Mouse (Mus musculus): ENCODE measurements around the gene Gopc.

Gene Gopc

DNA sequence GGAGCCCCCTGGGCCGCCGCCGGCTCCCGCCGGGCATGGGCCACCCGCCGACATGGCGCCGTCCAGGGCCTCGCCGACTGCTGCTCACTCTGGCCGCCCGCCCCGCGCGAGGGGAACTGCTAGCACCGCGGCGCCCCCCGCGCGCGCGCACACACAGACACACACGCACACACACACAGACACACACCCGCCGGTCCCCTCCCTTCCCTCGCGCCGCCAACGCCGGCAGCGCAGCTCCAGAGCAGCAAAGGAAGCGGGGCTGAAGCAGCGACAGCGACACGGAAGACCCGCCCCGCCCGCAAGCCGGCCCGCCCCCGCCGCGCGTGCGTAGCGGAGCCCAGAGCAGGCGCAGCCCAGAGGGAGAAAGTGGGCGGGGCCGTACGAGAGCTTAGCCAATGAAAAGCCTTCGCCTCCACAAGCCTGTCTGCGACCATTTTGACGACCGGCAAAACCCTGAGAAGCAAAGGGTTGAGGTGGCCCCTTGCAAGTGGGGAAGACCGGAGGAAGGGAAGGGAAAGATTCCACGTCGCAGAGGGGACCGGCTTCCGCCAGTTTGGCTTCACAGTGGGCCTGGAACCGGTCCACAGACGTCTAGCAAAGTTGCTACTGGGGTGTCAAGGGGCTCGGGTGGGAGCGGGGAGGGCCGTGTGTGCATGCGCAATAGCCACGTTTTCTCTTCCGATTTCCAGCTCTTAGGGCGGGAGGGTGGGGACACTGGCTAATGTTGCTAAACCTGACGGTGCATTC, at the start of gene Gopc:
Gene Gopc (minus strand): TSS at position 280 of the 747 bp plus-strand sequence.
- DNase-seq (ENCODE audit: low read depth in 1 of 2, low spot score in 2 of 2) = peak; percentile 92 to 96

DNA sequence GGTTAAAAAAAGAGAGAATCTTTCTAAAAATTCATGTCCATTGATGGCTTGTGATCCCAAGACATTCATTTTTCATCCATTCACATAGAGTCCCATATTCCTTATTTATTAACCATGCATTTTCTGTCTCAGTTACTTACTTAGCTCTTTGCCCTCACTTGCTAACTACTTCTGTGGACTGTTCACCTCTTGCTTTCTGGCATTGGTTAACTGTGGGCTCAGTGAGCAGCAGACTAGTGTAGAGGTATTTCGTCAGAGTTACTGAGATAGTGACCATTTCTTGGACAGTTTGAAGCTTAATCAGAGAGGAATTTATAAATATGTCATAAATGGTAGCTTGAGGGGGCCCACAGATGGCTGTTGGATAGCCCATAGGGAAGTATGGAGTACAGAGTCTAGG, 49.0 kb upstream of the Gopc start:
- no peak for DNase-seq (ENCODE audit: low read depth in 1 of 2, low spot score in 2 of 2)

DNA sequence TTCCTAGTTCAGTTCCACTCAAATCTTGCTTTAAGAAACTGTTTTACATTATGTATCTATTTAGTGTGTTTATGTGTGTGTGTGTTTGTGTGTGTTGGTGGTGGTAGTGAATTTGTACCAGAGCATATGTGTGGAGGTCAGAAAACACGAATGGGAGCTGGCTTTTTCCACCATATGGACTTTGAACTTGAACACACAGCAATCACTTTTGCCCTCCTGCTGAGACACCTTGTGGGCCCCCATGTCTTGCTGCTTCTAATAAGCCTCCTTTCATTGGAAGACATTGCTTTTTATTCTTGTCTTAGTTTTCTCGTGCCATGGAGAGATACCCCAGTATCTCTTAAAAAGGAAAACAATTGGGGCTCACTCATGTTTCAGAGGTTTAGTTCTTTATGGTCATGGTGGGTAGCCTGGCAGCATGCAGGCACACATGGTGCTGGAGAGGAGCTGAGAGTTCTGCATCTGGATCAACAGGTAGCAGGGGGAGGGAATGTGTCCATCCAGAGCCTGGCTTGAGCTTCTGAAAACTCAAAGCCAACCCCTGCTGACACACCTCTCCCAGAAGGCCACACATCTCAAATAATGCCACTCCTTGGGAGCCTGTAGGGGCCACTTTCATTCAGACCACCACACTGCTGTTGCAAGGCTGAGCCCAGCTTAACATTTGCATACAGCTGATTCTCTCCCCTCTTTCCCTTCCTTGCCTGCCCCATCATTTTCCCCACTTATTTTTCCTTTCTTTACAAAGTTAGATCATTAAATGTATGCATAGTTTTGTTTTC, 45.9 kb upstream of the Gopc start:
- DNase-seq (ENCODE audit: low read depth in 1 of 2, low spot score in 2 of 2) = no peak

DNA sequence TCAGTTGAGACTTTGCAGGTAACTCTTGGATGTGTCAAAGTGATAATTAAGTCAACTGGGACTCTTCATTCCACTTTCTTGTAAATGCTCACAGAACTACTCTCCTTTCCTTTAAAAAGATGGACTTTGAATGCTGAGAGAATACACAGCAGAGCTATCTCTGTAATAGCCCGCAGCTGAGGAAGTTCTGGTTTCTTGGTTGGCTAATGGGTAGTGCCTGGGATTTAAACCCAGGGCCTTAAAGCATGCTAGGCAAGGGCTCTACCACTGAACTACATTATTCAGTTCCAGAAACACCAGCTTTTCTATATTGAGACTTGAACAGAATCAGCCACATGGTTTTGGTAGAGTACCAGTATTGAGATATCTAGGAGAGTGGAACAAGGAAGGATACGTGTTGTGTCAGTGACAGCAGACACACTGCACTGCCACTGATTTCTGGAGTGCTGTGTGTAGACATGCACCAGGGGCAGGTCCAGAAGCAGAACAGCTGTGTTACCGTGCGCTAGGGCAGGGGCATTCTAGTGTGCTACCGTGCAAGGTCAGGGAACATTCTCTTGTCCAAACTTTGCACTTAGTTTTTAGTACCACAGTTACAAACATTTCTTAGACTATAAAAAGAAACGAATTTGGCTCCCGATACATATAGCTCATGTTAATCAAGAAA, 44.5 kb upstream of the Gopc start:
- no peak for DNase-seq (ENCODE audit: low read depth in 1 of 2, low spot score in 2 of 2)

DNA sequence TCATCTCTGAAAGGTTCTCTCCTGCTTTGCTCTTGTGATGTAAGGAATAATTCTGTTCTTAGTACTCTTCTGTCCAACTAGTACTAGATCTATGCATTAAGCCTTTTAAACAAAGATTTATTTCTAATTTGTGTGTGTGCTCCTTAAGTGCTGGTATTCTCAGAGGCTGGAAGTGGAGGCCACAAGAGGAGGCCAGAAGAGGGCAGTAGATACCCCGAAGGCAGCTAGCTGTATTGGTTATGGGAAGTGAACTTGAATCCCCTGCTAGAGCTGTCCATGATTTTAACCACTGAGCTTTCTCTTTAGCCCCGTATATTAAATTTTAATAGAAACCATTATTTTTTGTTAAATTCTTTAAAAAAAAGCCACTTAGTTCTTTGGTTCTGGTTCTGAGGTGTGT, 41.2 kb upstream of the Gopc start:
- no peak for DNase-seq (ENCODE audit: low read depth in 1 of 2, low spot score in 2 of 2)

DNA sequence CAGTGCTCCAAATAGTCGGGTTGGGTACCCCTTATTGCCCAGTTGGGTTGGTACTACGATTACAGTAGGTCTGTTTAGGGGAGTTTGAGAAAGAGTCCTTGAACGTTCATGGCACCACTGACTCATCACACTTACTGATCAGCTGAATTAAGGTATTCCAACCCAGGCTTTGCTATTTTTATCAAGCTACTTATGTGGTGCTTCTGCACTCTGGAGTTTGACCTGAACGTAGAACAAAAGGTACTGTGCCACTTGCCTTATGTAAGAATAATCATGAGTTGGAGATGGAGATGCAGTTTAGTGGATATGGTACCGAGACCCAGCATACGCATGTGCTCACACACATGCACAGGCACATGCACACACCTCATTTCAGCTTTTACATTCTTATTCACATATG, 39.8 kb upstream of the Gopc start:
- no peak for DNase-seq (ENCODE audit: low read depth in 1 of 2, low spot score in 2 of 2)

DNA sequence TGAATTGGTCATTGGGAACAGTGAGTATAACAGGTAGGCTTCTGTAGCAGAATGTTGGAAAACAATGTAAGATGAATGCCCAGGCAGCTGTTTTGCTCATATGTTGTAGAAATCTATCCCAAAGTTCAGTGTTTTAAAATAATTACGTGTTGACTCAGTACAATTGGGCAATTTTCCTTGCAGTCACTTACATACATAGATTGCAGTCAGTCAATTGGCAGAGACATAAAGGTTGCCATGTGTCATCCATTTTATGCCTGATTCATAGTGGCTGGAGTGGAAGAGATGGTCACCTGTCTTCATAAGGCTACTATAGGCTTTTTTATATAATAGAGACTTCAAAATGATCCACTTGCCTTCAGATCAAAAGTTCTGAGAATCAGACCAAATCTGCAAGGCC, 38.6 kb upstream of the Gopc start:
- DNase-seq (ENCODE audit: low read depth in 1 of 2, low spot score in 2 of 2) = no peak

DNA sequence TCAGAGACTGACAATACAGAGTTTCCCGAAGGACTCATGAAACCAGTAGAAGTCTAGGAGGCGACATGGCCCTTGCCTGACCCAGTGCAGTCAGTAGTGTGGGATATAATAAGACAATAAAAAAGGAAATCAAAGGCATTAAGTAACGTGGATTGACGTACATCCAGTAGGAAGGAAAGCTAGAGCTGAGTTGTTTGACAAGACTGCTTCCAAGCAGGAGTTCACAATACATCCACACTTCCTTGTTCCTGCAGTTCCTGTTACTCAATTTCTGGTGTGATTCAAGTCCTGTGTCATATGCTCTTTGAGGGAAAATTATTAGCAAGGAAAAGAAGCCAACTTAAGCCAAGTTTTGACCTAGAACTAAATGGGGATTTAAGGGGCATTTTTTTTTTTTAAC, 37.5 kb upstream of the Gopc start:
- DNase-seq (ENCODE audit: low read depth in 1 of 2, low spot score in 2 of 2) = no peak

DNA sequence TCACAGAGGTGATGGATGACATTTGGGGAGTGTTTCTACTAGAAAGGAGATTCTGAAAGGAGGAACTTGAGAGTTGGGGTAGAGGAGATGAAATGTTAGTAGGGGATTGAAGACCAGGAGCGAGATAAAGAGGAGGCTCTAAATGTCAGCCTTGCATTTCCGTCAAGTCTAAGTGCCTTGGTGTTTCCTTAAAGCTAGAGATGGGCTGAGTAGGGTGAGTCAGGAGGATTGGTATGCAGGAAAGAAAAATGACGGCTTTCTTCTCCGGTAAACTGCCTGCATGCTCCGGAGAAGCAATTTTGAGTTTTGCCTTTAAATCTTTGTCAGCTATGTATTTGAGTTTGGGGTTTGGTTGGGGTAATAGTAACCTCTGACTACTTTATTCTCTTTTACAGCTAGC, 37.0 kb upstream of the Gopc start:
- no peak for DNase-seq (ENCODE audit: low read depth in 1 of 2, low spot score in 2 of 2)

DNA sequence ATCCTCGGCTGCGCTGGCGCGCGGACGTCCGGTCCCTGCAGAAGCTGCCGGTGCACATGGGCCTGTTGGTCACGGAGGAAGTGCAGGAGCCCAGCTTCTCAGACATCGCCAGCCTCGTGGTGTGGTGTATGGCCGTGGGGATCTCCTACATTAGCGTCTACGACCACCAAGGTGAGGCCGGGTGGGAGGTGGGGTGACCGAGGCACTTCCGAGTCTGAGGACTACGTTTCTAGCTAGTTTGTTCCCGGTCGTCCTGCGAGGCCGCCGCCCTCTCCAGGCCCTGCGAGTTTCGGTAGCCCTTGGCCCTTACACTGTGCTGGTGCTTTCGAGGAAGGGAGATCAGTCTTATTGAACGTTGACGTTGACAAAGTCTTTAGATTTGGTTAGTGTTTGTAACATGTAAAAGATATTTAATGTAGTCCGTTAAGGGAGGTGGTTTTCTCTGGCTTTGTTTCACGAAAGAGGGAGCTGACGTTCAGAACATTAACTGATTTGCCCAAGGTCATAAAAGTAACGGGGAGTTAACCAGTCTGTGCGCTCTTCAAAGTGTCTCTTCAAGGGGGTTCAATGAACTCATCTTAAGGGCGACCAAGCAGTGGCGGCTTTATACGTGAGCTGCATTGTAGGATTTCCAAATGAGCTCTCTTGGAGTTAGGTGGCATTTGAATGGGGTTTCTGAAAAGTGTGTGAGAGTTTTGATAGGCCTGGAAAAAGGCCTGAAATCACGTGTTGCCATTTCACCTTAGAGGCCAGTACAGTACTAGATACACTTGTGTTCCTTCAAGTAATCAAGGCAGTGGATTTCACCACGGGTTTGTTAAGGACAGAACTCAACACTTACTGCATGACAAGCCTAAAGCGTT, 36.3 kb upstream of the Gopc start:
- DNase-seq (ENCODE audit: low read depth in 1 of 2, low spot score in 2 of 2) = peak in 1 of 2 experiments; percentile 3

DNA sequence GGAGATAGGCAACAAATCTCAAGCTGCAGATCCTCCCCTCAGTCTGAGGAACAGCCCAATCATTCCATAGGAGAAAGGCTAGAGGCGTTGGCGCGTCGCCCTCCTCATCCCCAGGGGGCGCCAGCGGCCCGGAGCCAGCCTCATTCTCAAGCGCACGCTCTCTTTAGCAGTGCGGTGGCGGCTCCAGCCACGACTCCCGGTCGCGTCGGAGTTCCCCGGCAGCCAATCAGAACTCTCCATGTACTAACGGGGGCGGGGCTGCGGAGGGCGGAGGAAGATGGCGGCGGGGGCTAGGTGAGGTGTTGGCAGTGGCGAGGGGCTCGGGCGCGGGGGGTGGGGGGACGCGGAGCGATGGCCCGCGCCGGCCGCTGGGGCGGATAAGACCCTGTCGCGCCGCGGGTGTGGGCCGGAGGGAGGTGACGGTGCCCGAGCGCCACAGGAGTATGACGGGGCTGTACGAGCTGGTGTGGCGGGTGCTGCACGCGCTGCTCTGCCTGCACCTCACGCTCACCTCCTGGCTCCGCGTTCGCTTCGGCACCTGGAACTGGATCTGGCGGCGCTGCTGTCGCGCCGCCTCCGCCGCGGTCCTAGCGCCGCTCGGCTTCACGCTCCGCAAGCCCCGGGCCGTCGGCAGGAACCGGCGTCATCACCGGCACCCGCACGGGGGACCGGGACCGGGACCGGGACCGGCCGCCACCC, 35.5 kb upstream of the Gopc start, which contains the start of gene Nus1:
Gene Nus1 (plus strand): TSS at position 249 of the 699 bp plus-strand sequence.
- peak; percentile 76 to 89 for DNase-seq (ENCODE audit: low read depth in 1 of 2, low spot score in 2 of 2)

DNA sequence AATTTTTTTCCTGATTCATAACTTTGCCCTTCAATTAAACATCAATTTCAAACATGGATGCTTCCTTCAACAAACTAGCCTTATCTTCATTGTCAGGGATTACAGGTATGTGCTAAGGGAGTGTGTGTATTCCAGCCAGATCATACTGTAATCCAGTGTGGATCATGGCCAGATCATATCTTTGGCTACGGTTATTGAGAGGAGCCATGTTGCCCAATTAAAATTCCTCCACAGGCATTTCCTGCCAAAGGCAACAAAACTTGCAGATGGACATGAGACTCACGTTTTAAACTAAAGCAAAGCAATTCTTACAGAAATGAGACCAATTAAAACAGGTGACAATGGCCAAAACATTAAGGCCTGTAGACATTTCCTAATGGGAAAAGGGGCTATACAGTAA, 34.5 kb upstream of the Gopc start:
- no peak for DNase-seq (ENCODE audit: low read depth in 1 of 2, low spot score in 2 of 2)

DNA sequence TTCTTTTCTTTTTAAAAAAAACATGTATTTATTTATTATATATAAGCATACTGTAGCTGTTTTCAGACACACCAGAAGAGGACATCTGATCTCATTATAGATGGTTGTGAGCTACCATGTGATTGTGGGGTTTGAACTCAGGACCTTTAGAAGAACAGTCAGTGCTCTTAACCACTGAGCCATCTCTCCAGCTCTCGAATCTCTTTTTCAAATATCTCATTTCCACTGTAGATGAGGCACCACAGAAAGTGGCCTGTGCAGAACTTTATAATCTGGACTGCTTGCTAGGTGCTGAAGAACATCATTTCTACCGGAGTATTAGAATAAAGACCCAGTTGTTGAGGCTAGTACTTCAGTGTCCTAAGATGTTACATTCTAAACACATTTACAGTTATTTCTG, 33.1 kb upstream of the Gopc start:
- DNase-seq (ENCODE audit: low read depth in 1 of 2, low spot score in 2 of 2) = no peak

DNA sequence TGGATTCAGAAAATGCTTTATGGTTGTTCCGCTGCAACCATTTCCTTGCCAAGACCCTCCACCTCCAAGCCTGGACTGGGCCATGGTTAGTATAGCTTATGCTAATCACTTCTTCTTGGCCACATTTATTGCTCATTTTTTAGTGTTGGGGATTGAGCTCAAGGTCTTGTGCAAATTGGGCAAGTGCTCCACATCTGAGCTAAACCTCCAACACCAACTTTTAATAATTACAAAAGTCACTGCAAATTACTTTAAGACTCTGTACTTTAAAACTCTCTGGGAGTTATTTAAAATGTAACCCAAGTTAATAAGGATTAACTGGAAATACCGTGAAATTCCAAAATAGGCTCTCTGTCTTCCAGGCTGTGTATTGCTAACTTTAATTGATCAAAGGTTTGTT, 25.6 kb upstream of the Gopc start:
- DNase-seq (ENCODE audit: low read depth in 1 of 2, low spot score in 2 of 2) = no peak

DNA sequence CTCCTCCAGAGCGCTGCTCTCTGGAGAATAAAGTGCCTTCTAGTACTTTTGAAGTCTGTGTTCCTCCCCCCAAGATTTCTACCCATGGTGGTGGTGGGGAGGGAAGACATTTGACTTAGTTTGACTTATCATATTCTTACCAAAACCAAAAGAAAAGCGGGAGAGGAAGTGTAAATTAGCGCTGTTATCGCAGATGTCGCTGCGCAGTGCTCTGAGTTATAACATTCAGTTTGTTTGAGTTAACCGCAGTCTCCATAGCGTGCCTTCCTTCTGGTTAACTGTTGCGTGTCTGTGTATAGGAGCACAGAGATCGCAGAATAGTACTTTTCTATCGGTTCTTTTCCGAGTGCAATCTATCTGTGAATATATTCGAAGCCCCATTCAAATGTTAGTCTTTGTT, 23.2 kb upstream of the Gopc start:
- DNase-seq (ENCODE audit: low read depth in 1 of 2, low spot score in 2 of 2) = no peak

DNA sequence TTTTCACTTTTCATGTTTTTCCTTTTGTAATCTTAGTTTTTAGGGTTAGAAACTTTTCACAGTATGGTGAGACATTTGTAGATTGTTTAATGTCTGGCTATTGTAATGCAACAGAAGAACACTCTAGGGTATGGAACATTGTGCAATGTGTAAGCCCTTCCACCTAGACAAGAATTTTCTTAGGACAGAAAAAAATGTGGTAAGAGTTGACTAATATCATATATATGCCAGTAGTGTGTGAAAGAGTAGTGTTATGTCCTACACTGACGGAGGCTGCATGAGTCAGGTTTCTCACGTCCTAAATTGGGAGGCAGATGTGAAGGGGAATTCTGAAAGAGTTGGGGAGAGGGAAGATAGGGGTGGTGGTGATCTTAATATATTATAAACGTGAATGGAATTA, 17.8 kb upstream of the Gopc start:
- DNase-seq (ENCODE audit: low read depth in 1 of 2, low spot score in 2 of 2) = no peak

DNA sequence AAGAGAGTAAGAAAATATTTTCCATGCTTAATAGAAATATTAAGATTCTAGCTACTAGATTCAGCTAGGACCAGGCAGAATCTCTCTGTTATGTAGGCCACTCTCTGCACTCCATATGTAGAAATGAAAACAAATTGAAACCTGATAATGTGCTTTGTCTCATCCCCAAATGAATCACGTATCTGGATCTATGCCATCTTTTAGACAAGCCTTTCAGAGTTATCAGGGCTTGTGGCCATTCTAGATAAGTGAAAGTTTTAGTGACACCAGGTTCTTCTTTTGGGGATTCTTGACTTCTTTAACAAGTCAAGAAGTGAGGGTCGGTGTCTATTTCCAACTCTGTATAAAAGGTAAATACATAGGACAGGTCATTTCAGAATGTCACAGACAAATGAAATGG, 16.8 kb upstream of the Gopc start:
- DNase-seq (ENCODE audit: low read depth in 1 of 2, low spot score in 2 of 2) = no peak

DNA sequence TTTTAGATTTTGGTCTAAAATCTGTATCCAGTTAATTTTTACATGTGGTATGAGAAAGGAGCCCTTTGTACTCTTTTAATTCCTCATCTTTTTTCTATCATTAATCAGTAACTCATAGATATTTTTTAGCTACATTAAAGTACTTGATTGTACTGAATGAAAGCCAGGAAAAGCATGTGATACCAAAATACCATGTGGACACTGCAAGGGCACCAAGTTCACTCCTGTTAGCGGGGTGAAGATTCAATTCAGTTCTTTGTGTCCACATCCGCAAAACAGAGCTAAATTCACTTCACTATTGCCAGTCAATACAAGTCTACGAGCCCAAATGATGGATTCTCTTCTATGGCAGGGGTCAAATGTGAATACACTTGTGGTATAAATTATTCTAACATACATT, 14.7 kb upstream of the Gopc start:
- no peak for DNase-seq (ENCODE audit: low read depth in 1 of 2, low spot score in 2 of 2)

DNA sequence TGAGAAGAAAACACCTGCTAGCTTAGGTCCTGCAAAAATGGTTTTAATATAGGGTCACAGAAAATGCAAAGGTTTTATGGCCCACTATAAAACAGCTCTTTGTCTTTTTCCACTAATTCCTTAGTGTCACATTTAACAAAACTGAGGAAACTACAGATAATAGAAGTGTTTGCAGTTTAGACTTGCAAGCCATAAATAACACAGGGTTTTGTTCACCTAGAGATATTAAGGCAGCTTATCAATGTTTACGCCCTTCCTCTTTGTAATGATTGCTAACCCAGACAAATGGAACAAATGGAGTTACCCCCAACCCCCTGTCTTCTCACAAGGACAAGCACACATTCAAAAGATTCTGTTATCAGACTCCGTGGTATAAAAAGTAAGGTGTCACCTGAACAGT, 9.3 kb upstream of the Gopc start:
- DNase-seq (ENCODE audit: low read depth in 1 of 2, low spot score in 2 of 2) = no peak

DNA sequence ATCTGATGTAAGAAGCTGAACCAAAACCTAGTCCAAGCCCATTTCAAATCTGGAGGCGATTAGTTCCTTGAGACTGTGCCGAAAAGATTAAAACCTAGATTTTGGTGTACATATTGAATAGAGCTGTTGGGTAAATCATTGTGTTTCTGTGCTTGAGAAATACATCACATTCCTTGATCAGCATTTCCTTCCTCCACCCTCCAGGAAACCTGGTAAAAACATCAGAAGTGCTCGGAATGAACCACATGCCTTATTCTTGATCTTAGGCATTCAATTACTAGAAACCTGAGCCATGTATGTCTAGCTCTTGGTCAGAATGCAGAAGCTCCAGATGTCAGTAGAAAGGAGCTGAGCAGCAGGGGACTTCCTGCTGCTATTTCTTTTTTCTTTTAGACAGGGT, 7.5 kb upstream of the Gopc start:
- DNase-seq (ENCODE audit: low read depth in 1 of 2, low spot score in 2 of 2) = no peak

Measured in monocyte, adult 2 months (primary cell).